Mouse (Mus musculus): ENCODE measurements around the gene Loxl3.
A peak's percentile ranks its signal among the peaks of the same experiment; 100 is the strongest.

Loxl3 gene

DNA sequence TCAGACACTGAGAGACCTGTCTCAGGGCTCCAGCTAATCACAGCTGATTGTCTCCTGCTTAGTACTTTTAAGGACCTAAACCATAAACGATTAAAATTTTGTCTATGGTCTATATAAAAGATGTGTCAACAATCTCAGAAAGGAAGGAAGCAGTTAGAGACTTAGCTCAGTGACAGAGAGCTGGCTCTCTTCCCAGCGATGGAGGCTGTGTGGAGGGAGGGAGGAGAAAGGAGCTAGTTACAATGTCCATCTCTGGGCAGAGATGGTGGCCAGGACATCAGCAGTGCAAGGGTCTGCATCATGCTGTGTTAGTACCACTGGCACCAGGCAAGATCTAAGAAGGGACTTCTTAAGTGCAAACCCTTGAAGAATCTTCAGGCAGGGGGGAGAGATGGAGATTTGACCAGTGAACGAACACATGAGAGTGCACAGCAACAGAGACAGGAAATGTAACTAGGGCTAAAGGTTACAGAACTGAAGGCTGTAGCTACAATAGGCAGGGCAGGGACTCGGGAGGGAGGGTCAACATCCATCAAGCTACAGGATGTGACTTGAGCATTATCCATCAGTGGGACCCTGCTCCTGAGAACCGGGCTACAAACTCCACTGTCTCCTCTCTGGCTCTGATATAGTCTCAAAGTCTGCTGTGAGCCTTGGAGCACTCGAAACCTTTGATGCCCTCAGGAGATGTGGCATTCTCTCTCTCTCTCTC, 58.6 kb downstream of the Loxl3 start:
- no peak for DNase-seq

GRCm38 (mm10) chr6:83095968-83096367, 62.0 kb downstream of the Loxl3 start:
- DNase-seq: no peak

- no peak for DNase-seq
These were observed 64.4 kb downstream of the Loxl3 start for GRCm38 (mm10) chr6:83098411-83098810.

GRCm38 (mm10) chr6:83101316-83101687, 67.3 kb downstream of the Loxl3 start, which contains the start of the genes Ccdc142 and Gm42688:
Gene Ccdc142, plus strand, starts transcription at chr6:83101601.
Gene Gm42688, plus strand, starts transcription at chr6:83101617.
- peak; percentile 95 for DNase-seq

DNA sequence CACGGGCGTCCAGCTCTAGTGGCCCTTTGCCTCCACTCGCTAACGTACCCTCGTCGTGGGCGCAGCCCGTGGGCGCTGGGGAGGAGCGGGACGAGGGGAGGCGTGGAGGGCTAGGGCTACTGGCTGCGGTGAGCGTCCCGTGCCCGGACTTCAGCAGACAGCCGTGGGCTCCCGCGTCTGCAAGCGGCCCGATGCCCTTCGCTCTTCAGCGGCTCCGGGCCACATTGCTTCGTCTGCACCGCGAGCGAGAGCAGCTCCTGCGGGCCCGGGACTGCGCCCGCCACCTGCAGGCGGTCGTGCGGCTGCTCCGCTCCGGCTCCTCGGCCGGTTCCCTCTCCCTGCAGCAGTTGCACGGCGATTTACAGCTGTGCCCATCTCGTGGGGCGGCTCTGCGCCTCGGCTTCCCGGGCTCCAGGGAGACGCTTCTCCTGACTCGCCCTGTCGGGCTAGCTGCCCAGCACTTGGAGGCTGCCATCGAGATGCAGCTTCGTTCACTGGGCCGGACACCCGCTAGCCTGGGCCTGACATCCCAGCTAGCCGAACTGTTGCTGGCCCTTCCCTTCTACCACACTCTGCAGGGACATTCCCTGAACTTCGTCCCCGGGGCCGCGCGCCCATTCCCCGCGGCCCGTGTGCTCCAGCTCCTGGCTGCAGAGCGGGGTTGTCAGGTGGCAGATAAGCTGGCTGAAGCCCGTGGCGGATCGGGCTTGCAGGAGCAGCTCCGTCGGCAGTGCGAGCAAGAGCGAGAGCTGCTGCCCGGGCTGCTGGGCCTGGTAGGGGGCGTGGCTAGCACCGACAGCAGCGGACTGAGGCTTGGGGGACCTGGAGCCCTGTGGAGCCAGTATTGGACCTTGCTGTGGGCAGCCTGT, 67.9 kb downstream of the Loxl3 start:
- DNase-seq: peak; percentile 74
